Mouse (Mus musculus): ENCODE results near the gene Stx12.
"Not testable (repeated sequence)": the region's sequence is repeated elsewhere in the genome, so short reads cannot be mapped to it uniquely, and the experiment has no call there.

The Stx12 gene

GRCm38 (mm10) chr4:132884064-132884843 is at the start of gene Stx12:
TSS of gene Stx12 (minus strand) at chr4:132884509.
- in situ Hi-C loops (cut with MboI, MseI) = loop anchor here (5.0 kb wide), 1 partner anchor 43 kb away; no protein-coding TSS in a partner anchor

- in situ Hi-C loops (cut with MboI, MseI) = no loop called here
These were observed 48.6 kb upstream of the Stx12 start for GRCm38 (mm10) chr4:132932752-132933404.

GRCm38 (mm10) chr4:132930784-132931183 is 46.5 kb upstream of the Stx12 start:
- in situ Hi-C loops (cut with MboI, MseI) = no loop called here

- in situ Hi-C loops (cut with MboI, MseI) = loop anchor here (5.0 kb wide), 2 partner anchors 44 to 84 kb away; partner anchors contain the start of genes Ppp1r8 and Stx12
These were observed 42.2 kb upstream of the Stx12 start for GRCm38 (mm10) chr4:132926520-132926919.

- in situ Hi-C loops (cut with MboI, MseI) = no loop called here
These were observed 38.3 kb upstream of the Stx12 start, which contains the start of gene Fam76a for GRCm38 (mm10) chr4:132922558-132923008. TSS of gene Fam76a (minus strand) at chr4:132922558.

GRCm38 (mm10) chr4:132922061-132922530 is 37.8 kb upstream of the Stx12 start:
- in situ Hi-C loops (cut with MboI, MseI) = no loop called here

- in situ Hi-C loops (cut with MboI, MseI) = no loop called here
These were observed 37.2 kb upstream of the Stx12 start for GRCm38 (mm10) chr4:132921488-132921887.

- in situ Hi-C loops (cut with MboI, MseI) = no loop called here
These were observed 35.9 kb upstream of the Stx12 start for GRCm38 (mm10) chr4:132920171-132920570.

GRCm38 (mm10) chr4:132918493-132918892 is 34.2 kb upstream of the Stx12 start:
- in situ Hi-C loops (cut with MboI, MseI) = not testable (repeated sequence)

GRCm38 (mm10) chr4:132912156-132912555 is 27.8 kb upstream of the Stx12 start:
- in situ Hi-C loops (cut with MboI, MseI) = no loop called here

GRCm38 (mm10) chr4:132905843-132906360 is 21.6 kb upstream of the Stx12 start:
- in situ Hi-C loops (cut with MboI, MseI) = no loop called here

GRCm38 (mm10) chr4:132904765-132905309 is 20.5 kb upstream of the Stx12 start:
- in situ Hi-C loops (cut with MboI, MseI) = no loop called here

GRCm38 (mm10) chr4:132904071-132904470 is 19.8 kb upstream of the Stx12 start:
- in situ Hi-C loops (cut with MboI, MseI) = no loop called here

- in situ Hi-C loops (cut with MboI, MseI) = no loop called here
These were observed 13.9 kb upstream of the Stx12 start for GRCm38 (mm10) chr4:132898197-132898596.

GRCm38 (mm10) chr4:132894402-132894801 is 10.1 kb upstream of the Stx12 start:
- in situ Hi-C loops (cut with MboI, MseI) = no loop called here

GRCm38 (mm10) chr4:132884844-132885374 is 600 bp upstream of the Stx12 start:
- in situ Hi-C loops (cut with MboI, MseI) = loop anchor here (5.0 kb wide), 1 partner anchor 42 kb away; no protein-coding TSS in a partner anchor

GRCm38 (mm10) chr4:132883561-132884063 is 697 bp downstream of the Stx12 start:
- in situ Hi-C loops (cut with MboI, MseI) = loop anchor here (5.0 kb wide), 1 partner anchor 44 kb away; no protein-coding TSS in a partner anchor

GRCm38 (mm10) chr4:132874363-132875097 is 9.8 kb downstream of the Stx12 start:
- in situ Hi-C loops (cut with MboI, MseI) = no loop called here

- in situ Hi-C loops (cut with MboI, MseI) = no loop called here
These were observed 10.6 kb downstream of the Stx12 start for GRCm38 (mm10) chr4:132873481-132874362.

- in situ Hi-C loops (cut with MboI, MseI) = no loop called here
These were observed 13.2 kb downstream of the Stx12 start for GRCm38 (mm10) chr4:132871116-132871515.
